Mouse (Mus musculus) cerebellum, adult (tissue): ENCODE measurements around the gene Inf2.

ENCODE experiments used
- ATAC-seq: cut with Nextera tagmentation; 2 replicates; pipeline ENCODE4 v1.9.2; 2017; ENCODE audit warnings: mild to moderate bottlenecking, moderate library complexity, mixed read lengths; ENCODE audit not compliant: insufficient number of reproducible peaks, low FRiP score, low TSS enrichment

Gene Inf2

GRCm38 (mm10) chr12:112563011-112563410 lies 25.6 kb upstream of the Inf2 start:
- no peak for ATAC-seq

DNA sequence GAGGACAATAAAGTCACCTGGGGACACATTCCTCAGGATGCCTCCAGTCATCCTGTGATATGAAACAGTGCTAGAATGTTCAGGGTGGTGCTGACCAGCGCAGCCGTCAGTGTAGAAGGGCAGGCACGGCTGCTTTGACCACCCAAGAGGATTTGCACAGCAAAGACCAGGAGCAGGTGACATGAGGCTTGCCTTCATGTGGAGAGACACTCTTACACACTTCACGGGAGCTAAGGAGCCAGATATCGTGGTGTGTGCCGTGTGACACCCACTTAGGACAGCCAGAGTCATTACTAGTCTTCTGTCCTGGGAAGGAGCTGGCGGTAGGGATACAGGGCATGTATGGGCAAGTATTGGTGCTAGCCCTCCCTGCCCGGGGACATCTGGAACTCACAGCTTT lies 18.4 kb upstream of the Inf2 start:
- no peak for ATAC-seq

GRCm38 (mm10) chr12:112571064-112571463 lies 17.5 kb upstream of the Inf2 start:
- no peak for ATAC-seq

DNA sequence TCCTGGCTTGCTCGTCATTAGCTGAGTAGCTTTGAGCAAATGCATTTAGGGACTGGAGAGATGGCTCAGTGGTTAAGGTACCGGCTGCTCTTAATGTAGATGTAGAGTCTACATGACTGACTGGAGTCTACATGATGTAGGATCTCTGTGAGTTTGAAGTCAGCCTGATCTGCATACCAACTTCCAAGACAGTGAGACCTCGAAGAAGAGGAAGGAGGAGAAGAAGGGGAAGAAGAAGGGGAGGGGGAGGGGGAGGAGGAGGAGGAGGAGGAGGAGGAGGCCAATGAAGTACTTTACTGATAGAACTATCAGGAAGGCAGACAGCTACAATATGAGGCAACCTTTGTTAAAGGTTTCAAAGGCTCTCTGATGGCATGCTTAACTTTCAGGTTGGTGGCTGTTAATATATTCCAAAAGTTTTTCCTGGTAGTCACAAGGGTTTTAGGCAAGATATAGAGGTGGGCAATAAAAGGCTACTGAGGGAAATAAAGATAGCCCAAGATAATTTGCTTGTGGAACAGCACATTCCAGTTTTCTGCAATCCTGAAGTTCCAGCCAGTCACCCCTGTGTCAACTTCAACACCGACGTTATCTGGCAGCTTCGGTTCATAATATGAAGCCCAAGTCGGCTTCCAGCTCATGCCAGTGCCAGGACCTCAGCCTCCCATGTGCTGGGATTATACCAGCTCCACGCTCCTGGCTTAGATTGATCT lies 13.2 kb upstream of the Inf2 start:
- no peak for ATAC-seq

DNA sequence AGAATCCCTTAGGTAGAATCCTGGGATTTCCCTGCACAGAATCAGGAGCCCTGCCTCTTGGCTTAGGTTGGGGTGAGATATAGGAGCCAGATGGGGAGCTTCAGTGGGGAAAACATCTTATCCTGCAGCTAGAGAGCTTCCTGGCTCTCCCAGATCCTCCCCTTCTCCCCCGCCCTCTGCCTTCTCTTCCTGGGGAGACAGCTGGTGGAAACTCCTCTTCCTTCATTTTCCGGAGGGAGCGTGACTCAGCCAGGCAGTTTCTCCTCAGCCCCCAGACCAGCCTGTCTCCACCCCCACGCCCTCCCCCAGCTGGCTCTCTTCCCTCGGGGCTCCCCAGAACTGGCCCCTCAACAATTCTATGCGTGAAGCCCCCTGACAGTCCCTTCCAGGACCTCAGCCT lies 12.2 kb upstream of the Inf2 start:
- no peak for ATAC-seq

- no peak for ATAC-seq
Measured at GRCm38 (mm10) chr12:112576749-112577148, 11.8 kb upstream of the Inf2 start.

GRCm38 (mm10) chr12:112578296-112579090 lies 10.1 kb upstream of the Inf2 start:
- no peak for ATAC-seq

DNA sequence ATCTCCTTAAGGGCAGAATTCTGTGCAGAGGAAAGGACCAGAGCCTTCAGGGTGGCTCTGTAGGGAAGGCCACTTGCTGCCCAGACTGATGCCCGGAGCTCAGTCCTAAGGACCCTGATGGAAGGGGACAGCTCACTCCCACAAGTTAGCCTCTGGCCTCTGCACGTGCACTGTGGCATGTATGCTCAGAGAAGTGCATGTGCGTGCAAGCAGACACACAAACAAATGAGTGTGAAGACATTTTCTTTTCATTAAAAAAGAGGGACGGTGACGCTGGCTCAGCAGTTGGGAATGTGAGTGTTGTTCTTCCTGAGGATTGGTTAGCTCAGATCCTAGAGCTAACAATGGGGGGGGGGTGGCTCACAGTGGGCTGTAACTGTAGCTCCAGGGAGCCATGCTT lies 9.2 kb upstream of the Inf2 start:
- ATAC-seq = no peak

GRCm38 (mm10) chr12:112579926-112580325 lies 8.7 kb upstream of the Inf2 start:
- no peak for ATAC-seq

DNA sequence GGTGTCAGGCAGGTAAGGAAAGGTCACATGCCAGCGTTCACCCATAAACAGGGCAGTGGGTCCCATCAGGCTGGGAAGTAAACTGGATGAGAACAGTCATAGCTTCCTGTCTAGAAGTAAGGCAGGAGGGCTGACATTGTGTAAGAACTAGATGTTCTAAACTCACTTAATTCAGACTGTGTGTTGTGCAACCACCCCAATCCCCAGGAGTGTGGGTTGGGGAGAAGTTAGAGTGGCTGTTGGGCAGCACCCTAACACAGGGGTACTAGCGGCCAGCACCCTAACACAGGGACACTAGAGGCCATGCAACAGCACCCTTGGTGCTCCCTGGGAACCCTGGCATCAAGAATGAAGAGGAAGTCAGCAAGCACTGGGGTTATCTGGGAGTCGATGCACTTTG lies 7.5 kb upstream of the Inf2 start:
- no peak for ATAC-seq

DNA sequence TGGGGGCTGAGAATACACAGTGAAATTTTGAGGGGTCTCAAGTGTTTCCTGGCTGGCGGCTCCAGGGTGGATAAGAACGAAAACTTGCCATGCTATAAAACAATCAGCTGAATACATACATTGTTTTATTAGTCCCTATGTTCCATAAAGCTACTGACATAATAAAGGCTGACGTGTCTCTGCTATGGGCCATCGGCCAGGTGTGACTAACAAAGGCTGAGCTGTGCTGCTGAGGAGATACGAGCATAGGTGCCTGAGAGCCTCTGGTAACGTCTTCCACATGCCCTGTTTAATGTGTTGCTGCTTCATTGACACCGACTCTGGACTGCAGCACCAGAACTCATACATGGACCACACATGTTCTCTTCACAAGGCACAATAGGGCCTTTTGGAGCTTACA lies 3.6 kb upstream of the Inf2 start:
- ATAC-seq = no peak

- ATAC-seq = no peak
Measured at GRCm38 (mm10) chr12:112585924-112586538, 2.6 kb upstream of the Inf2 start.

DNA sequence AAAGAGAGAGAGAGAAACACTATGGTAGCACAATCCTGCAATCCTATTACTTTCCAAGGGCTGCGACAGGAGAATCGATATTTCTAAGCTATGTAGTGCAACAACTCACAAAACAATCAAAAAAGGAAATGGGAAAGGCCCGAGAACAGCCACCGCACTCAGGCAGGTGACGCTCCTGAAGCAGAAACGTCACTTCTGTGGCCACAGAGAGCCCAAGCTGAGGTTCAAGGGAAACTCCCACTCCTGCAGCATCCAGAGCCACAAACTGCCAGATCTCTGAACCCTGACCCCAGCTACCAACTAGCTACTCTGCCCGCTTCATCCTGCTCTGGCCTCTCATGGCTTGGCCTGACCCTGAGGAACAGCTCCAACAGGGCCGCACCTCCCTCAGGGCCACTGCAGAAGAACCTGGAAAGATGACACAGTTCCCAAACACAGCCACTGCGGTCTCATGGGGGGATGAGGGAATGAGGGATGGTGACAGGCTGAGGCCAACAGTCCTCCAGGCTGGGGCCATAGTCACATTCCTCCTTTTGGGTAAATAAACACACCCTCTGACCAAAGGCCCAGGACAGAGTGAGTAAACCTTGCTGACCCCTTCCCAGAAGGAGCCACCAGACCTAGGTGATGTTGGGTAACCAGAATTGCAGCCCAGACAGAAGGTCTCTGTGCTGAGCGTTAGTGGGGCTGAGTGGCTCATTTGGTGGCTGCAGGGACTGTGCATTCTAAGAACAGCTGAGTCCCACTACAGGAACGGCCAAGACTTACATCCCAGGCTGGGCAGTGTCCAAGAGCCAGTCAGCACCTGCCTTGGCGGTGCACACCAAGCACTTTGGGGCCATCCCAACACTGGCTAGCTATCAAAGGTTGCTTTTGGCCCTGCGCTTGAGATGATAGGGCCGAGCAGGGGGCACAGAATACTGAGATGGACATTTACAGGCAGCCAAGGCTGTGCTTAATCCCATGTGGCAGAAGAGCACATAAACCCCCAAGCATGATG lies 1.2 kb upstream of the Inf2 start:
- ATAC-seq = no peak

DNA sequence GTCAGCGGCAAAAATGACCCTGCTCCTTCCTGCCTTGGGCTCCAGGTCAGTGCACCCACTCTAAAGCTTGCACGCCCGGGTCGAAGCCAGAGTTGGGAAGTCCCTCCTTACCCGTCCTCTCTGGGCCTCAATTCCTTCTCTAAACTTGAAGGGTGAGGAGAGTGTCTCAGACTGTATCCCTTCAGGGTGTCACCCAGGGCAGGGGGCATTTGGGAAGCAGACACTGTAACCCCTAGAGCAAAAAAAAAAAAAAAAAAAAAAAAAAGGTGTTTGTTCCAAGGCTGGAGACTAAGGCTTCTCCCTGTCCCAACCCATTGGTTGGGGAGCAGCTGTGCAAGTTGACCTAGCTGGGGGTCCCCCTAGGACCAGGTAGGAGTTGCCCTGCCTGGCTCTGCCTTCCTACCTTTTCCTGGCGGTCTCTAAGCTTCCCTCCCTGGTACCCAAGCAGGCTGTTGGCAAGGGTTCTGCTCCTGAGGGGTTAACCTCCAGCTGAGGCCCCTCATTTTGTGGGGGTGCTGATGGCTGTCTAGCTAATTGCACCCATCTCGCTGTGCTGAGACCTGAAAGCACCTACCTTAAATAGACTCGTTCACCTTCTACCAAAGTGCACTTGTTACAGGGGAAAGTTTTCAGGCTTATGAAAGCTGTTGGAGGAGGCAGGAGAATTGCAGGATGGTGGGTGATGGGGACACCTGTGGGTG lies 1.1 kb downstream of the Inf2 start:
- ATAC-seq = no peak

DNA sequence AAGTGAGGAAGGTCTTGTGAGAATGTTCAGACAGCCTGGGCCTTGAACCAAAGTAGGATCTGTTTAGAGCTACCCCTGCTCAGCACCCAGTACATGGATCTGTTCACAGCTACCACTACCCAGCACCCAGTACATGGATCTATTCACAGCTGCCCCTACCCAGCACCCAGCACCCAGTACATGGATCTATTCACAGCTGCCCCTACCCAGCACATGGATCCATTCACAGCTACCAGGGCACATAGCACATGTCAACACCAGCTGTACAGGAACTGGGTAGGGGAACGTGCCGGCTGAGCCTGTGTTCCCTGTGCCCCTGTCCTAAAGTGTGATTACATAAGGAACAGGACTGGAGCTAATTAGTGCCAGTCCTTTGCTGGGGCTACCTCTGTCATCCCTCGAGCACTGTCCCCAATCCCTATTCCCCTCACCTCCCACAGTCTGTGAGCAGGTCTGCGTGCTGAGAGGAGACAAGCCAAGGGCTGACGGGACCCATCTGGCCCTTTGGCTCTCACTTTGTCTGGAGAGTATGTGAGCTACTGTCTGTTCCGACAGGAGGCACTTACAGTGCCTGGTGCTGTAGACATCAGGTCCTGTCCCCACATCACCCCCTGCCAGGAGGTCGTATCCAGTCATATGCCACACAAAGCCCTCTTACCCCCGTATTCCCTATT lies 2.1 kb downstream of the Inf2 start:
- ATAC-seq = peak; percentile 90

GRCm38 (mm10) chr12:112591240-112591639 lies 2.7 kb downstream of the Inf2 start:
- no peak for ATAC-seq

DNA sequence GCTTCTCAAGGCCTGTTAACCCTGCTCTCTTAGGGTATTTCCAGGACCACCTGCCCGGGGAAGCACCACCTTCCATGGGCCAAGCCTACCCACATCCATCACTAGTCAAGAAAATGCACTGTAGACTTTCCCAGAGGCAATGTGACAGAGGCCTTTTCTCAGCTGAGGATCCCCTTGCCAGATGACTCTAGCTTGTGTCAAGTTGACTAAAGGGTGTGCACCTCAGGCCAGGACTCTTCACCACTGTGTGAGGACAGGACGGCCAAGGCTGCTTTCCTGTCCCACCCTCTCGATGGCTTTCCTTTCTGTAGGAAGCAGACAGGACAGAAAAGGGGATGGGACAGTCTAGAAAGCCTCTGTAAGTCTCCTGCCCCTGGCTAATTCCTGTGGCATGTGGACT lies 3.1 kb downstream of the Inf2 start:
- no peak for ATAC-seq

DNA sequence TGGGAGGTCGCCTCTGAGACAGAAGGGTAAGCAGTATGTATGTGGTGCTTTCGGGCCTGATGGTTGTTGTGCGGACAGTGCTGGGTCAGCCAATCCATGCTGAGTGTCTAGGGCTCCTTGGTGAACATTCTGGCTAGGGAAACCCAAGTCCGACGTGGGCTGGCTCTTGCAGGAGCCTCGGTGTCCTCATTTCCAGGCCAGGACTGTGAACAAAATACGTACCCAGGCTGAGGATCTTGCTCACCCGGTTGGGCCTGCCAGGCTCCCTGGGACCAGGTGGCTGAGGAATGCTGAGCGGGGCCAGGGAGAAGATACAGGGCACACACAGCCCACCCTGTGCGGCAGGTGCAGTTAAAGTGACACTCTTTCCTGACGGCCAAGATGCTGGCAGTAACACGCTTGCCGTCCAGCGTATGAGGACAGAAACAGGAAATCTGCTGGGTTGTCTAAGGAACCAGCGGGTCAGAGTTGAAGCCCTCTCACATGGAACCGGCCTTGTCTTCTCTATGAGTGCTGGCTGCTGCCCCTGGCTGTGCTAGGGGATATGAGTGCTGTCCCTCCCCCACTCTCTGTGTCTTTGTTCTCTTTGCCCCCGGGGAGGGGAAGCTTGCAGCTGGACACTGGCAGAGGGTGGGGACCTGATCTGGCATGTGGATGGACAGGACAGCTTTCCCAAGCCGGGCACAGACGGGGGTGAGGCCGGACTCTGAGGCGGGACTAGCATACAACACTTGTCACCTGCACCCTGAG lies 4.6 kb downstream of the Inf2 start:
- no peak for ATAC-seq
